Mouse (Mus musculus) embryonic facial prominence, embryonic 13.5 days (tissue): ENCODE measurements around the gene Hsd17b10. TPM values are rescaled to one million over a fixed set of nuclear protein-coding genes. Genes with fewer than 3 reads are reported as not detected.

Experiments used
- ATAC-seq: fragments of 200-750 bp; cut with Nextera tagmentation; 2 replicates; pipeline ENCODE4 v1.8.0; 2017; ENCODE audit warnings: low read depth; ENCODE audit not compliant: insufficient number of reproducible peaks, insufficient read depth, low FRiP score, low TSS enrichment
- H3K27ac ChIP-seq: fragments of 300-500 bp; sonication (generic); 2 replicates; pipeline ENCODE4 v1.5.1; 2015; ENCODE audit warnings: moderate library complexity, mild to moderate bottlenecking, inconsistent platforms
- H3K27me3 ChIP-seq: fragments of 300-500 bp; sonication (generic); 2 replicates; pipeline ENCODE4 v1.6.1; 2015; ENCODE audit warnings: mild to moderate bottlenecking, inconsistent platforms
- H3K36me3 ChIP-seq: fragments of 300-500 bp; sonication (generic); 2 replicates; pipeline ENCODE4 v1.6.1; 2015; ENCODE audit warnings: mild to moderate bottlenecking, inconsistent platforms
- H3K4me1 ChIP-seq: fragments of 300-500 bp; sonication (generic); 2 replicates; pipeline ENCODE4 v1.6.1; 2015; ENCODE audit warnings: inconsistent platforms
- H3K4me2 ChIP-seq: fragments of 300-500 bp; sonication (generic); 2 replicates; pipeline ENCODE4 v1.6.1; 2015; ENCODE audit warnings: moderate library complexity, mild to moderate bottlenecking, inconsistent platforms
- H3K4me3 ChIP-seq: fragments of 300-500 bp; sonication (generic); 2 replicates; pipeline ENCODE4 v1.5.1; 2015; ENCODE audit warnings: mild to moderate bottlenecking, inconsistent platforms
- H3K9ac ChIP-seq: fragments of 300-500 bp; sonication (generic); 2 replicates; pipeline ENCODE4 v1.6.1; 2015; ENCODE audit warnings: mild to moderate bottlenecking, inconsistent platforms
- H3K9me3 ChIP-seq: fragments of 300-500 bp; sonication (generic); 2 replicates; pipeline ENCODE4 v1.6.1; 2016; ENCODE audit warnings: inconsistent platforms
- WGBS: fragments of 180-500 bp; shearing (Covaris S2); methylation state at CpG from one replicate; pipeline ENCODE4 v1.1.7; 2015; ENCODE audit warnings: mixed read lengths; 5-methylcytosine and 5-hydroxymethylcytosine counted together
- polyA plus RNA-seq: library from polyadenylated mRNA; unstranded; fragments of >200 nt; fragmentation: Nextera tagmentation; extraction: Ambion mirVana; gene quantifications from 2 replicates; pipeline ENCODE4 v1.2.1, GENCODE M21; 2015

Gene Hsd17b10
- polyA plus RNA-seq, 1 experiment from 2014 or later = 247 TPM

GRCm38 (mm10) chrX:152047230-152047629 is 45.6 kb downstream of the Hsd17b10 start:
- no peak overlapping the region for H3K4me2 ChIP-seq
- H3K27ac ChIP-seq = no peak overlapping the region
- ATAC-seq = no peak
- H3K27me3 ChIP-seq = peaks cover 43% of the 10 kb centered on the region
- H3K4me3 ChIP-seq = no peak overlapping the region
- no peak overlapping the region for H3K9ac ChIP-seq
- no peaks in the 10 kb centered on the region for H3K9me3 ChIP-seq
- H3K4me1 ChIP-seq = no peaks in the 10 kb centered on the region
- H3K36me3 ChIP-seq = peaks cover 18% of the 10 kb centered on the region

DNA sequence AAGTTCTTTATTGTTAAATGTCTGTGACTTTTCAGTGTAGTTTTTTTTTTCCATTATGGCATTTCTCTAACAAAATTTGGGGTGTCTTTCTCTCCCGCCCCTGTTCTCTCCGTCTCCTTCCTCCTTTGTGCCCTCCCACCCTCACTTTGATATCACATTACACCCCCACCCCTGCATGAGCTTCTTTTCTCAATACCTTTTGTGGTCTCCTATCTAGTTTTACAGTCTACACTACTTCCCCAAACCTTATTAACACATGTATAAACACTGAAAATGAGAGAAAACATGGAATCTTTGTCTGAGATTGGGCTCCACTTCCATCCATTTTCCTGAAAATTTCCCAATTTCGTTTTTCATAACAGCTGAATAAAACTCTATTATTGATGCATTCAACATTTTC is 50.9 kb downstream of the Hsd17b10 start:
- Histone ChIP-seq H3K4me1 (no peaks in the 10 kb centered on the region), H3K4me3 (no peak overlapping the region), H3K4me2 (no peak overlapping the region), H3K36me3 (peaks cover 12% of the 10 kb centered on the region), H3K27ac (no peak overlapping the region), H3K9me3 (no peaks in the 10 kb centered on the region), H3K27me3 (peaks cover 49% of the 10 kb centered on the region), H3K9ac (no peak overlapping the region)
- no peak for ATAC-seq
- WGBS = 67% methylated on average over 3 of the region's 3 CpGs

Other genes starting within 250 kb of the Hsd17b10 start
- 62.4 and 63.1 TPM in 2 replicates for gene Huwe1, start 201.0 kb upstream of the Hsd17b10 start, polyA plus RNA-seq
- gene Ribc1, start 14.4 kb downstream of the Hsd17b10 start, polyA plus RNA-seq = 2.1 and 2.2 TPM in 2 replicates
- 113 and 119 TPM in 2 replicates for gene Smc1a, start 14.6 kb downstream of the Hsd17b10 start, polyA plus RNA-seq
- 3.7 TPM in 2 replicates for gene Iqsec2, start 142.4 kb downstream of the Hsd17b10 start, polyA plus RNA-seq
- gene Kdm5c, start 231.2 kb downstream of the Hsd17b10 start, polyA plus RNA-seq = 44.0 and 44.2 TPM in 2 replicates